Mouse (Mus musculus) neural tube, embryonic 15.5 days (tissue): Measurements from ENCODE around the gene Cyp4a14. TPM values are rescaled to one million over a fixed set of nuclear protein-coding genes. Genes with fewer than 3 reads are reported as not detected.
"Not testable (repeated sequence)": the region's sequence is repeated elsewhere in the genome, so short reads cannot be mapped to it uniquely, and the experiment has no call there.

Experiments
- ATAC-seq: fragments of 200-750 bp; cut with Nextera tagmentation; 2 replicates; pipeline ENCODE4 v1.8.0; 2017; ENCODE audit warnings: mild to moderate bottlenecking, moderate TSS enrichment, moderate library complexity; ENCODE audit not compliant: low FRiP score
- H3K27ac ChIP-seq: fragments of 300-500 bp; sonication (generic); replicated peaks from 2 replicates; pipeline ENCODE4 v1.5.1; 2015; ENCODE audit warnings: mild to moderate bottlenecking, inconsistent platforms
- H3K27me3 ChIP-seq: fragments of 300-500 bp; sonication (generic); replicated peaks from 2 replicates; pipeline ENCODE4 v1.6.1; 2015; ENCODE audit warnings: inconsistent platforms
- H3K36me3 ChIP-seq: fragments of 300-500 bp; sonication (generic); 2 replicates; pipeline ENCODE4 v1.6.1; 2015; ENCODE audit warnings: inconsistent platforms
- H3K4me1 ChIP-seq: fragments of 300-500 bp; sonication (generic); 2 replicates; pipeline ENCODE4 v1.6.1; 2015; ENCODE audit warnings: inconsistent platforms
- H3K4me2 ChIP-seq: fragments of 300-500 bp; sonication (generic); 2 replicates; pipeline ENCODE4 v1.6.1; 2015; ENCODE audit warnings: inconsistent platforms, mild to moderate bottlenecking, moderate library complexity
- H3K4me3 ChIP-seq: fragments of 300-500 bp; sonication (generic); replicated peaks from 2 replicates; pipeline ENCODE4 v1.5.1; 2015; ENCODE audit warnings: mild to moderate bottlenecking, inconsistent platforms
- H3K9ac ChIP-seq: fragments of 300-500 bp; sonication (generic); replicated peaks from 2 replicates; pipeline ENCODE4 v1.6.1; 2015; ENCODE audit warnings: mild to moderate bottlenecking, inconsistent platforms
- H3K9me3 ChIP-seq: fragments of 300-500 bp; sonication (generic); replicated peaks from 2 replicates; pipeline ENCODE4 v1.6.1; 2016; ENCODE audit warnings: inconsistent platforms
- WGBS: fragments of 180-500 bp; shearing (Covaris S2); methylation state at CpG from one replicate; pipeline ENCODE4 v1.1.7; 2015; ENCODE audit warnings: mixed read lengths; 5-methylcytosine and 5-hydroxymethylcytosine counted together
- polyA plus RNA-seq: library from polyadenylated mRNA; unstranded; fragments of >200 nt; fragmentation: Nextera tagmentation; extraction: Ambion mirVana; gene quantifications from 2 replicates; pipeline ENCODE4 v1.2.1, GENCODE M21; 2015

The Cyp4a14 gene
- polyA plus RNA-seq = not detected in 2 replicates

DNA sequence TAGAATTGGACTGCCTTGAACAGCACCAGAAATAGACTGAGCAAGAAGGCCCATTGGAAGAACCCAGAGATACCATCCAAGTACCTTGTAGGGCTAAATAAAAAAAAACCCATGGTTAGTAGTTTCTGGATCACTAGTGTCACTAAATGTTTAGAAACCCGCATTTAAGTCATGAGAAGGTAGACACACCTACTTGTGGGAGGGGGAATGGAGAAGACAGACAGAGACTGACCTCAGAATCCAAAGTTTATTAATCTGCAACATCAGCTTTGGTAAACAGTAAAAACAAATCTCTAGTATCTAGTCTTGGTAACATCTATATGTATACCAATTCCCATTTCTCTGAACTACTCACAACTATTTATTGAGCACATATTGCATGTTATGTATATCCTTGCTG lies at the start of gene Cyp4a14:
Gene Cyp4a14, minus strand, starts transcription at position 142 of the 400 bp plus-strand sequence.
- H3K9me3 ChIP-seq = no peaks in the 10 kb centered on the region
- no peaks in the 10 kb centered on the region for H3K4me1 ChIP-seq
- H3K27ac ChIP-seq = no peak within 1 kb of the TSS
- no peak within 1 kb of the TSS for H3K9ac ChIP-seq
- ATAC-seq = no peak
- 83% methylated on average over 1 of the region's 1 CpGs for WGBS
- no peaks in the 10 kb centered on the region for H3K36me3 ChIP-seq
- no peaks in the 10 kb centered on the region for H3K27me3 ChIP-seq
- H3K4me2 ChIP-seq = no peak within 1 kb of the TSS
- no peak within 1 kb of the TSS for H3K4me3 ChIP-seq

- no peak for ATAC-seq
- Histone ChIP-seq H3K9ac (no peak overlapping the region), H3K27ac (no peak overlapping the region), H3K4me2 (no peak overlapping the region), H3K4me3 (no peak overlapping the region), H3K36me3 (no peaks in the 10 kb centered on the region), H3K27me3 (no peaks in the 10 kb centered on the region), H3K4me1 (no peaks in the 10 kb centered on the region), H3K9me3 (no peaks in the 10 kb centered on the region)
- WGBS = 64% methylated on average over 1 of the region's 1 CpGs
Observed at GRCm38 (mm10) chr4:115545101-115545500, 49.2 kb upstream of the Cyp4a14 start.

DNA sequence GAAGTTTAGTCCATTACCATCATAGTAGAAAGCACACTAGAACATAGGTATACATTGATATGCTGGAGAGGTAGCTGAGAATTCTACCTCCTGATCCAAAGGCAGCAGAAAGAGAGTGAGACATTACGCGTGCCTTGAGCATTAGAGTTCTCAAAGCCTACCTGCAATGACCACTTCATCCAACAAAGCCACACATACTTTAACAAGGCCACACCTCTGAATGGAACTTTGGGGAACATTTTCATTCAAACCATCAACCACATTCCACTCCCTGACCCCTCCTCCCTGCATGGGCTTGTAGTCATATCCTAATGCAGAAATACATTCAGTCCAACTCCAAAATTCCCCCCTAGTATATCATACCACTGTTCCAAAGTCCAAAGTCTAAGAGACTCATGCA lies 25.8 kb upstream of the Cyp4a14 start:
- H3K36me3 ChIP-seq = no peaks in the 10 kb centered on the region
- H3K9me3 ChIP-seq = no peaks in the 10 kb centered on the region
- no peak for ATAC-seq
- 96% methylated on average over 2 of the region's 2 CpGs for WGBS
- no peak overlapping the region for H3K9ac ChIP-seq
- H3K4me3 ChIP-seq = no peak overlapping the region
- no peak overlapping the region for H3K4me2 ChIP-seq
- H3K27me3 ChIP-seq = no peaks in the 10 kb centered on the region
- H3K27ac ChIP-seq = no peak overlapping the region
- H3K4me1 ChIP-seq = no peaks in the 10 kb centered on the region

- Histone ChIP-seq H3K4me1 (no peaks in the 10 kb centered on the region), H3K9ac (no peak overlapping the region), H3K27ac (no peak overlapping the region), H3K4me3 (no peak overlapping the region), H3K36me3 (no peaks in the 10 kb centered on the region), H3K4me2 (no peak overlapping the region), H3K9me3 (no peaks in the 10 kb centered on the region), H3K27me3 (no peaks in the 10 kb centered on the region)
- no peak for ATAC-seq
- 82% methylated on average over 4 of the region's 4 CpGs for WGBS
Observed at GRCm38 (mm10) chr4:115519444-115519843, 23.5 kb upstream of the Cyp4a14 start.

DNA sequence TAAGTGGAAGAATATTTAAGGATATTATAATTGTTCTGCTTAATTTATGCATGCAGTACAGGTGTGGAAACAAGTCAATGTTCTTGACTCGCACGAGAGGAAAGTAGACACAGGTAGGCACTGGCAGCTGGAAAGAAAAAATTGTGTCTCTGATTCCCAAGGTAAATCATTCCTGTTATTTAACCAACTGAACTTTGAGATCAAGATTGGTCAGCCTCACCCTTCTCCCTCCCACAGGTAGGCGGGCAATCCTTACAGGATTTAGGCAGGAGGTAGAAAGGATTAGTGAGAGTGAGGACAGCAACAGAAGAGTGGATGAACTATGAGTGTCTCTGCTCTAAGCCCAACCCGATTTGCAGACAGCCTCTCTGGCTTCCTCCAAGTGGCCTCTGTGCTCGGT lies 22.1 kb upstream of the Cyp4a14 start, which contains the start of gene Cyp4a10:
Gene Cyp4a10, plus strand, starts transcription at position 265 of the 400 bp plus-strand sequence.
- ATAC-seq, H3K4me2 ChIP-seq: not testable (repeated sequence)
- WGBS = 94% methylated on average over 5 of the region's 5 CpGs

DNA sequence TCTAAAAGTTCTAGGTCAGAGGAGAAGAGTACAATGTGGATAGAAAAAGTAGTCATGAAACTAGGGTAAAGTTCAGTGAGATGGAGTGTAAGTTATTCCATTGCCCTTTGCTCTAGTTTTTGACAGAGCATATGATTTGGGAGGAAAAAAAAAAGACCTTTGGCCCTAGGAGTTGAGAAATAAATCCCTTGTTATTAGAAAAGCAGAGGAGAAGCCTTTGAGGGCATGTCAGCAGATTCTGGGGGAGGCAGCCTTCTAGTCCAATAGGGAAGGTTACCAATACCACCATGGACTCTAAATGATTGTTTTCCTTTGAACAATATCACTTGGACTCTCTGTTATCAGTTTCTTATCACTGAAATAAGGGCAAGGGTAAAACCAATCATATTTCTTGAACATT lies 18.0 kb upstream of the Cyp4a14 start:
- H3K9me3 ChIP-seq, H3K9ac ChIP-seq, H3K36me3 ChIP-seq, ATAC-seq, H3K27ac ChIP-seq, H3K4me2 ChIP-seq, H3K27me3 ChIP-seq, H3K4me3 ChIP-seq, H3K4me1 ChIP-seq: not testable (repeated sequence)

More for the DNA sequence above, 22.1 kb upstream of the Cyp4a14 start, which contains the start of gene Cyp4a10:
- H3K27me3 ChIP-seq, H3K27ac ChIP-seq, H3K9ac ChIP-seq, H3K4me1 ChIP-seq, H3K36me3 ChIP-seq, H3K9me3 ChIP-seq, H3K4me3 ChIP-seq: not testable (repeated sequence)

GRCm38 (mm10) chr4:115497466-115497865 lies 1.5 kb upstream of the Cyp4a14 start:
- 90% methylated on average over 3 of the region's 3 CpGs for WGBS
- no peak overlapping the region for H3K4me3 ChIP-seq
- H3K36me3 ChIP-seq = no peaks in the 10 kb centered on the region
- H3K9me3 ChIP-seq = no peaks in the 10 kb centered on the region
- no peaks in the 10 kb centered on the region for H3K27me3 ChIP-seq
- ATAC-seq = no peak
- H3K4me2 ChIP-seq = no peak overlapping the region
- H3K9ac ChIP-seq = no peak overlapping the region
- H3K4me1 ChIP-seq = no peaks in the 10 kb centered on the region
- no peak overlapping the region for H3K27ac ChIP-seq

DNA sequence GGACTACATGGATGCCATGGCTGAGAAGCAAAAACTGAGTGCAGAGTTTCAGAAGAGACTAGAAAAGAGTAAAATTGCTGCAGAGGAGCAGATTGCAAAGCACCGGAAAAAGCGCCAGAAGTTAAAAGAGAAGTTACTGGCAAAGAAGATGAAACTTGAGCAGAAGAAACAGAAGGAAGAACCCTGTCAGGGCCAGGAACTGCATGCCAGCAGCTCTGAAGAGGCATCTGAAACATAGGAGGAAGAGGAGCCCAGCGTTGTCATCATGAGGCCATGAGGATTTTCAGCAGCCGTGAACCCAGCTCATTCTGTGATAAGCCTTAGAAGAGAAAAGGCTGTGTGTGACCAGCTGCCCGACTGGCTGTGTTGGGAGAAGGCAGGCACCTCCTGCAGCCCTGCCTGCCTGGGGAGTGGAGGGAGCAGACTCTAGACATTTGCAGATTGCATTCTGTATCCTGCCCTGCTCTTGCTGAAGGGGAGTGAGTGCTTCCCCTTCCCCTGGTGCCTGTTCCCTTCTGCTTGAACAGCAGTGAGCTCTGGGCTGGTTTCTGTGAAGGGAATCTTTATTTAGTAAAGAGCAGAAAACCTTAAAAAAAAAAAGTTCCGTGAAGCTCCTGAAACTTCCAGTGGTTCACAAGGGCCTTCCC lies 14.8 kb downstream of the Cyp4a14 start:
- Histone ChIP-seq H3K4me3 (no peak overlapping the region), H3K27ac (no peak overlapping the region), H3K27me3 (no peaks in the 10 kb centered on the region), H3K9ac (no peak overlapping the region), H3K36me3 (no peaks in the 10 kb centered on the region), H3K4me2 (no peak overlapping the region), H3K9me3 (no peaks in the 10 kb centered on the region), H3K4me1 (no peaks in the 10 kb centered on the region)
- 79% methylated on average over 6 of the region's 6 CpGs for WGBS
- ATAC-seq = no peak

GRCm38 (mm10) chr4:115476051-115476450 lies 19.9 kb downstream of the Cyp4a14 start:
- not testable (repeated sequence) for H3K36me3 ChIP-seq, H3K9ac ChIP-seq, H3K9me3 ChIP-seq, H3K4me1 ChIP-seq, H3K27me3 ChIP-seq, ATAC-seq, H3K4me3 ChIP-seq, H3K27ac ChIP-seq, H3K4me2 ChIP-seq

DNA sequence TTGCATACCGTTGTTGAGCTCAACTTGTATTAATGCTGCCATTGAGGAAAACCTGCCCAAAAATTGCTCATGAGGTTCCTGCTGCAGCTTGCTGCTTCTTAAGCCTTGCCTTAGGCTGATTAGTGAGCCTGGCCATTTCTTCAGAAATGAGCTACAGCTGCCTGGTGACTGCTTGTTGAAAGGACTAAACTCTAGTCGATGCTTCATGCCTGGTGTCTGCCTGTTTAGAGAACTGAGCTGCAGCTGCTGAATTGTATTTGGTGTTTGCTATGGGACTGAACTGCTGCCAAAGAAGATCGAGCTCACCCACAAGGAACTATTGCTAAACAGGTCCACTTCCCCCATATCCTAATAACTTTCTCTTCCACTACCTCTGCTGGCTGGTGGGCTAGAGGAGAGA lies 22.4 kb downstream of the Cyp4a14 start:
- H3K4me3 ChIP-seq, H3K4me2 ChIP-seq, ATAC-seq, H3K27me3 ChIP-seq, H3K36me3 ChIP-seq, H3K27ac ChIP-seq, H3K4me1 ChIP-seq, H3K9me3 ChIP-seq, H3K9ac ChIP-seq: not testable (repeated sequence)
- 81% methylated on average over 3 of the region's 3 CpGs for WGBS

- Histone ChIP-seq H3K9ac (no peak within 1 kb of the TSS), H3K4me2 (no peak within 1 kb of the TSS), H3K4me3 (no peak within 1 kb of the TSS), H3K27ac (no peak within 1 kb of the TSS), H3K27me3 (no peaks in the 10 kb centered on the region), H3K4me1 (no peaks in the 10 kb centered on the region), H3K9me3 (no peaks in the 10 kb centered on the region), H3K36me3 (no peaks in the 10 kb centered on the region)
- 89% methylated on average over 3 of the region's 3 CpGs for WGBS
- no peak for ATAC-seq
Observed at GRCm38 (mm10) chr4:115452304-115452703, 43.6 kb downstream of the Cyp4a14 start, which contains the start of gene Cyp4a30b. Gene Cyp4a30b, plus strand, starts transcription at chr4:115452604.

GRCm38 (mm10) chr4:115450577-115451137 lies 45.3 kb downstream of the Cyp4a14 start:
- WGBS = 69% methylated on average over 3 of the region's 3 CpGs
- Histone ChIP-seq H3K4me3 (no peak overlapping the region), H3K27me3 (no peaks in the 10 kb centered on the region), H3K27ac (no peak overlapping the region), H3K4me2 (no peak overlapping the region), H3K36me3 (no peaks in the 10 kb centered on the region), H3K9ac (no peak overlapping the region), H3K9me3 (no peaks in the 10 kb centered on the region), H3K4me1 (no peaks in the 10 kb centered on the region)
- ATAC-seq = no peak
